Mouse (Mus musculus) granulocyte monocyte progenitor cell, adult 5-6 weeks (primary cell): ENCODE data around the gene Slc25a45. TPM values are rescaled to one million over a fixed set of nuclear protein-coding genes. Genes with fewer than 3 reads are reported as not detected.

Experiments used
- ATAC-seq: replicated peaks from 2 replicates; pipeline ENCODE4 v1.8.0; 2016; ENCODE audit warnings: mild to moderate bottlenecking, moderate TSS enrichment, inconsistent platforms; ENCODE audit not compliant: poor library complexity, severe bottlenecking
- total RNA-seq, 2 experiments: library from RNA; stranded (forward) in 1 of 2; stranded (reverse) in 1 of 2; fragments of 200-712, 200-1000 nt in 1 of 2; fragments of >200 nt in 1 of 2; fragmentation: Nextera tagmentation in 1 of 2; gene quantifications; 2 replicates each; pipeline ENCODE4 v1.2.3; 2014 to 2017

Slc25a45 gene
- total RNA-seq, 2 experiments from 2014 or later, result 35.5 to 44.5 TPM

DNA sequence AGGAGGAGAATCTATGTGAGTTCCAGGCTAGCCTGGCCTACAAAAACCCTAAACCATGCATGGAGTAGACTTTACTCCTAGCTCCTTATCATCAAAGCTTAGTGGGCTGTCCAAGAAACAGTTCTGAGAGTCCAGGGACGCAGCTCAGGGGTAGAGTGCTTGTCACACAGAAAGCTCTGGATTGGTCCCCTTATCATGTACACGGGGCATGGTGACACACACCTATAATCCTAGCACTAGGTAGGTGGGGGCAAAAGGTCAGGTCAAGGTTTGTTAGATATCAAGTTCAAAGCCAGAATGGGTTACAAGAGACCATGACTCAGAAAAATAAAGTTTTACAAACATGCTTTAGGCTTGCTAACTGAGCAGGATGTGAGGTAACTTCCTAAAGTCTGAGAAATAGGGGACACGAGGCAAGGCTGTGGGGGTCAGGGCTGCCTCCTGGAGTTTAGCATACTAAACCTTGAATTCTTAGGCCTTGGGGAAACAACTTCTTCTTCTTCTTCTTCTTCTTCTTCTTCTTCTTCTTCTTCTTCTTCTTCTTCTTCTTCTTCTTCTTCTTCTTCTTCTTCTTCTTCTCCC, 9.7 kb downstream of the Slc25a45 start:
- peak; percentile 50; the same call in 1 of the 2 replicates for ATAC-seq

DNA sequence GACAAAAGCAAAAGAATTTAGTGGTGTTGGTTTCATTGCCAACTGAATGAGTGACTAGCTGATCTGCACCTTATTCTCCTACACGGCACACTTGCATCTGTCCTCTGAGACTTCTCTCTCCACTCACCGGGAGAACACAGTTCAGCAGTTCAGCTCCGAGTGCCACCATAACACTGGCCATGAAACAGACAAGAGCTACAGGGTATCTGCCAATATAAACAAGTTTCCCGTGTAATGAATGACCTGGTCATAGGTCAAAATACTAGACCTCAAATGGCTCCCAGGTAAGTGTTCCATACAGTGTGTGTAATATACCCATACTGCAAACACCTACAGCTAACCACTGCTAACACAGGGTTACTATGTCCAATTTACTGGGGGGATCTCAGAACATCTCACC, 11.6 kb downstream of the Slc25a45 start:
- no peak for ATAC-seq

DNA sequence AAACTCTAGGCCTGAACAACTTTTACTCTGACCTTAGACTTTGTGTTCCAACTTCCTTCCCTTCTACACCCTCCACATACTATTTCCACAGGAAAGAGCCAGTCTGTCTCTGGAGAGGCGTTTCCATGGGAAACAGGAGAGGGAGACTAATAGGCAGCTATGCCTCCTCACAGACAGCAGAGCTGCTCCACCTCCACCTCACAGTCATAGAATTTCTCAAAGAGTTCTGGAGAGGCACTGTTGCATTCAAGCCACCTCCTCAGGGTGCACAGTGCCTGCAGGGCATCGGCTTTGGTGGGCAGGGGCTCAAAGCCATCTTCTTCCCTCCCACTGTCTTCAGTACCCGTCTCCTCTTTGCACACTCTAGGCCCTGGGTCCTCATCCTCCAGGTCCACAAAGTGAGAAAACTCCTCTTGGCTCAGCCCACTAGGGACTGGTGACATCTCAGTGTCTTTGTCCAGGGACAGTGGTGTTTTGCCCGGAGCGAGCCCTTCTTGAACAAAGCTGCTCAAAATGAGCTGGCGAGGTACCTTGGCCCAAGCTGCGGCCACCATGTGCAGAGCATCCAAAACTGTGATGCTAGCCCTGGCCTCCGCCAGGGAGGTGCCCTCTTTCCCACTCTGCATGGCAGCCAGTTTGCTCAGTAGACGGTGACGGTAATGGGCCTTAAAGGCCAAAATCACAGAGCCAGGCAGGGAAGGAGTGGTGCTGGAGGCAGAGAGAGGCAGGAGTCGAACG, 14.1 kb downstream of the Slc25a45 start:
- ATAC-seq, result no peak

DNA sequence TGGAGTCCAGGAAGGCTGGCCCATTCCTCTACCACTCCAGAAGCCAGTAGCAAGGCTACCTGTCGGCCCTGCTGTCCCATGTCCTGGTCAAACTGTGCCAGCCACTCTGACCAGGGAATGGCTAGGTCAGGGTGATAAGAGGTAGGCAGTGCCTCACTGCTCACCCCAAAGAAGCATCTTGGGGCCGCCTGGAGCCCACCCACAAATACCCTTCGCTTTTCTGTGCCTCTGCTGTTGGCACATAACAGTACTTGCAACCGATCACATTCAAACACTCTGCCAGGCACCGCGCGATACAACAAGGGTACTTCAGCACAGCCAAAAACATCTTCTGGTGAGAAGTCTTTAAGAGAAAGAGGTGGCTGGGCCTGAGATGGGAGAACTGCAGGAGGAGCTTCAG, 14.7 kb downstream of the Slc25a45 start:
- ATAC-seq, result no peak

DNA sequence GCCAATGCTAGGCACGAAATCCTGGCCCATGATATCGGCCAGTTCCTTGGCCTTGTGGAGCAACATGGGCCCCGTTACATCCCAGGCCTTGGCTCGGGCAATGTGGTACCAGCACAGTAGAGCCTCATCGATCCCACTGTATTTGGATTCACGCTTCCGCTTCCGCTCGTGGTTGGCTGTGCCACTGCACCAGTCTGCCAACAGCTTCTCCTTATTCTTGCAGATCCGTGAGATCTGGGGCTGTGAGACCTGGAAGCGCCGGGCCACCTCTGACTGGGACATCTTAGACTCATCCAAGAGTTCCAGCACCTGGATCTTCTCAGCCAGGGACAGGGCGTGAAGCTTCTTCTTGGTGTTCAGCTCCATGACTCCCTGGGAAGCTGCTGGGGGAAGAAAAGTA, 15.1 kb downstream of the Slc25a45 start:
- ATAC-seq, result no peak

DNA sequence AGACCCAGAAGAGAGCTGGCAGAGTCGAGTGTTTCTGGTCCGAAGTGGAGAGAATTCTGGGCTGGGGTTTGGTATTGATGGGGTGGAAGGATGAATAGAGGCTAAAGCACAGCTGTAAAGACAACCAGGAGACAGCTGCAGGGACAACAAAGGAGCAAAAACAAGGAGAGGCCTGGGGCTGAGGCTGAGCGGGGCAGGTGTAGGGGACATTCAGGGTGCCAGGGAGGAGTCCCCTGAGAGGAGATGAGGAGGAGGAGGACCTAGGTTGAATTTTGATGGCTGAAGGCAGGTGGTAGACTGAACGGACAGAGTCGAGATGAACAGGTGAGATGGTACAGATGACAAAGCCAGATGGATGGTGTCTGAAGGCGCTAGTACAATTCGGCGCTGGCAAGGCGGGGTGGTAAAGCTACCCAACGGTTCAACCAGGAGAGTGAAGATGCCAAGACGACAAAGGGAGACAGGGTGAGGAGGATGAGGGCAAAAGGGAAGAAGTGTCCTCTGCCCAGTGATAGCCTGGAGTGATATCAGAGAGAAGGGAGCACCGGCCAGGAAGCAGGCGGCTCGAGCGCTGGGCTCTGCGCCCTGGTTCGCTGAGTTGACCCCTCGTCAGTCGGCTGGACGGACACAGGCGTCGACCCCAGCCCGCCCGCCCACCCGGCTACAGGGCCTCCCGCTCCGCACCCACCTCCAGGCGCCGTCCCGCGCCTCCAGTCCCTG, 15.8 kb downstream of the Slc25a45 start:
- ATAC-seq, result 0 out of 2 replicates have a peak, but pooled peaks have one; percentile 1

DNA sequence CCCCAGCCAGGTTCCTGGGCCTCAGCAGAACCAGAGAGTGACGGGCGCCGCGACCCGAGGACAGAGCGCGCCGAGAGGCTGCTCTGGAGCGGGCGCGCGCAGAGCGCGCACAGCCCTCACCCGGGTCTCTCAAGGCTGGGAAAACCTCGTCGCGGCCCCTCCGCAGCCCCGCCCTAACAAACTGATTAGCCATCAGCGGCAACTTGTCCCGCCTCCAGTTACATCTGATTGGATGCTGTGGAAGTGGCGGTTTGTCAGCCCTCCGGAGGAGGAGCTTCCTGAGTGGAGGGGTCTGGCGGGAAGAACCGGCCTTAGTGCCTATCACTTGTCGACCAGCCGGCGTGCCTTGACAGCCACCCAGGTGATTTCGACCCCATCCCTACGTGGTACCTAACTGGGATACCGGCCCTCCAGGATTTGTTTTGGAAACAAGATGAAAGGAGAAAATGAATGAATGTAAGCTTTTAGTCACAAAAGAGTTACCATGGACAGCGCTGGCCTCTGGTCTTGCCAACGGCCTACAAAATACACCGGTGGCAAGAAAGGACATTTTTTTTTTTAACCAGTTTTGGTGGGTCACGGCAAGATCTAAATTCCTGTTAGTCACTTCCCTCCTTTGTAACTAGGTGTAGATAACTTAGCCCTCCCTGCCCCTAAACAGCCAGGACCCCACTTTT, 16.5 kb downstream of the Slc25a45 start, which contains the start of gene Tigd3:
Gene Tigd3 (minus strand): TSS at position 148 of the 677 bp plus-strand sequence.
- peak; percentile 96 for ATAC-seq

DNA sequence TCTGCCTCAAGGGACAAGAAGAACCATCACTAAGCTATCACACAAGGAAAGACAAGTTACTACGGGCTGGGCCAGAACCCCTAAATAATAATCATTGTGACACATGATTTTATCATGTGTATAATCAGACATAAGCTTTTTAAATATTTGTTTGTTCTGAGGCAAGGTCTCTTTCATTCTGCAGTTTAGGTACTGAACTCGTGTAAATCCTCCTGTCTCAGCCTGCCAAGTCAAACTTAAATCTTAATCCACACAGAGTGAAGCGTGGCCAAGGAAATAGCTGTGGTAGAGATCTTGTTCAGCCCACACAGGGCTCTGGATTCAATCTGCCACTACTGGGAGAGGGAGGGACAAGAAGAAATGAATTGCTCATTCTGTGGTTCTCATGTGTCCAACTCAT, 29.7 kb downstream of the Slc25a45 start:
- no peak for ATAC-seq

DNA sequence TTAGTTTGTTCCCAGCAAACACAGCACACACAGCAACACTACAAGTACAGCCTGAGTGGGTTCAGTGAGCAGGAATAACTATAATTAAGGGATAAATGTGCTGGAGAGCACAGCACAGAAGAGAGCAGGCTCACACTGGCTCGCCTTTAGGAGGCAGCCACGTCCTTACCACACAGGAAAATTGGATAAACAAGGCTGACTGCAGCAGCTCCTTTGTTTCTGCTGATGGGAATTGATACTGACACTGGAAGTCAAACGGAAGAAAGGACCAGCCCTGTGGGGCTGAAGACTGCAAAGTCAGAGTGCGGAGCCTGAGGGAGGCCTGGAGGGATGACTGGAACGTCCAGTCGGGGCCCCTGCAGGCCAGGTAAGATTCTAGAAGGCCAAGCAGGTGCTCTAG, 32.6 kb downstream of the Slc25a45 start:
- no peak for ATAC-seq

DNA sequence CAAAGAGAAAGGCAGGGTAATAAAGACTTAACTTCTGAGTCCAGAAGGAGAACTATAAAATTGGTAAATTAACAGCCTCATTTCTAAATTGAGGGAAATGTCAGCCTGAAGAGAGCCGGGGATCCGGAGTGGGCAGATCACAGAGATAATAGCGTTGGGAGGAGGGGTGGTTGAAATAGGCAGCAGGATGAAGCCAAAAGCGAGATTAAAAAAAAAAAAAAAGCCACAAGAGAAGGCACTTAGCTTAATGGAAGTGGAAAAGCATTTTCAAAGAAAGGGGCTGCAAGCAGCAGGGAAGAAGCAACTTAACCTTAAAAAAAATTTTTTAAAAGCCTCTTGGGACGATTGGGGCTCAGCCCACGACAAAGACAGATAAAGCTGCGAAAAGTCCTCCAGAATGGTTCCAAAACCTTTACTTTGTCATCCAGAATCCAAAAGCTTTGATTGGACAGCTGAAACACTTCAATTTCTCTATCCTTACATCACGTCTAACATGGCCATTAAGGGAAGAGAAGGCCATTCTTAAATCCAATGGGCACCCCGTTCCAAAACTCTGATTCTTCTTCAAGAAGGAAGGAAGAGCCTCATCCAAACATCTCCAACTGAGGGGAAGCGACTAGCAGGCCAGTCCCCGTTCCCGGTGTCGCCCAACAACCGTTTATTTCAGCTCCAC, 34.0 kb downstream of the Slc25a45 start:
- ATAC-seq, result no peak; the same call in 1 of the 2 replicates

DNA sequence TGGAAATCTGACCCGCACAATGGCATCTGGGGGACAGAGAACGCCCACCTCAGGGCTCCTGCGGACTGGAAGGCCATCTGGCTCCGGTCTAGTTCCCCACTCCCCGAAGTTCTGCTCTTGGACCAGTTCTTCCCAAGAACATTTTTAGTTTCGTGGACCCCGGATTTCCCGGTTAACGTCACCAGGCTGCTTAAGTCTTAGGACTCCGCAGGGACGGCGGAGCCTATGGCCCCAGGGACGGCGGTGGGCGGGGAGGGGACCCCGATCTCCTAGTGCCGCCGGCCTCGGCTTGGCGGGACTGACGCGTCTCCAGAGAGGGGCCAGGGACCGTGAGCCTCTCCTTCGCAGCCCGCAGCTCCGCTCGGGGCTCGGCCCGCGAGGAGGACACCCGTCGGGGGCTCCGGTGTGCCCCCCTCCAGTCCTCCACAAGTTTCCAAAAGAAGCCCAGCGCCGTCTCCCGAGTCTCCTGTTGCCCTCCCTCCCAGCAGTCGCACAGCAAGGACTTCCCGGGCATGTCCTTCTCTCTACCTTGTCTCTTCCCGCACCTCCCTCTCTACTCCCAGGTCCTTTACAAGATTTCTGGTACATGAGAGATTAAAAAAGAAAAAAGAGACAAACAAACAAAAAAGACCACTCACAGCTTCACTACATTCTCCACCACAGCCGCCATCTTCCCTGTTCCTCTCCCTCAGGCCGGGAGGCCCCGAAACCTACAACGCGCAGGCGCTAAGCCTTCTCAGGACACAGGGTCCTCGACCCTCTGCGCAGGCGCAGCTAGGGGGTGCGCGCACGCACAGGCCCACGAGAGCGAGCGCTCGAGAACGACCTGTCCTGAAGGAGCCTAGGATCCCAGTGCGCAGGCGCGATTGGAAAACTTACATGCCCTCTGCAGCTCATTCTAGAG, 34.7 kb downstream of the Slc25a45 start:
- ATAC-seq, result peak; percentile 90

DNA sequence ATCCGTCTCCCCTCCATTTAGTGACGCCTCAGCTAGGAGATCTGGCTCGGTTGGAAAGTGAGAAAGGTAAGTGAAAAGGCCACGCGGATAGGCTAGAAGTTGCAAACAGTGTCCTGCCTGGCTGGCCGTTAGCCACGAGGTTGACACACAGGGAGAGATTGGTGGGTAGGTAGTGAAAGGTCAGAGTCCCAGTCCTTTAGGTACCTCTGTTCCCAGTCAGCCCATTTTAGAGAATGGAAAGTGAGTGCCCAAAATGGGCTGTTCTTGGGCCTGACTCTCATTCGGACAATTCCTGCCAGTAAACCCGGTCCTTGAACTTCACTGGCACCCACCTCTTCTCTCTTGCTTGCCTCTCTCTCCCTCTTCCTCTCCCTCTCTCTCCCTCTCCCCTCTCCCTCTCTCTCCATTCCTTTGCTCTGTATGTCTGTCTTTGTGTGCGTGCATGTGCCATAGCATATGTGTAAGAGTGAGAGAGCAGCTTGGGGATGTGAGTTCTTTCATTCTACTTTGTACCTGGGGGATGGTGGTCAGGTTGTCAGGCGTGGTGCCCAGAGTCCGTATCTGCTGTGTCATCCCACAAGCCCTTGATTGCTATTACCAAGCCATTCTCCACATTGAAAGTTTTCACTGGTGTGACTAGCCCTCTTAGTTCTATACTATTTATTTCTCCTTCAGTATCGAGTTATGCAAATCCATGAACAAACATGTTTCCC, 35.6 kb downstream of the Slc25a45 start, which contains the start of gene Dpf2:
Gene Dpf2 (minus strand): TSS at position 4 of the 713 bp plus-strand sequence.
- peak; percentile 30; the same call in 1 of the 2 replicates for ATAC-seq

DNA sequence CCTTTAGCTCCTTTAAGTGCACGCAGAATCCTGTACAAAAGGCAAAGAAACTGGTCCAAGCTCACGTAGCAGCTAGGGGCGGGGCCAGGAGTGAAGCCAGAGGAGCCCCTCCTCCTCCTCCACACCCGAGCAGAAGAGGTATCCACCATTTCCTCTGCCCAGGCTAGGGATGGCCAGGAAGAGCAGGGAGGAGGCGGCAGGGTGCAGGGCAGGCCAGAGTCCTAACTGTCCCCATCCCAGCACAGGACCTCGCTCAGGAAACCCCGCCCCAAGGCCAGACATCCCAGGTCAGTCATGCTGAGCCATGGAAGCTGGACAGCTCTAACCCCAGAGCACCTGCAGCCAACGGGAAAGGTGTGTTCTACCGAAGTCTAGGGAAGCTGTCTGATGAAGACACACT, 44.1 kb downstream of the Slc25a45 start:
- ATAC-seq, result no peak

DNA sequence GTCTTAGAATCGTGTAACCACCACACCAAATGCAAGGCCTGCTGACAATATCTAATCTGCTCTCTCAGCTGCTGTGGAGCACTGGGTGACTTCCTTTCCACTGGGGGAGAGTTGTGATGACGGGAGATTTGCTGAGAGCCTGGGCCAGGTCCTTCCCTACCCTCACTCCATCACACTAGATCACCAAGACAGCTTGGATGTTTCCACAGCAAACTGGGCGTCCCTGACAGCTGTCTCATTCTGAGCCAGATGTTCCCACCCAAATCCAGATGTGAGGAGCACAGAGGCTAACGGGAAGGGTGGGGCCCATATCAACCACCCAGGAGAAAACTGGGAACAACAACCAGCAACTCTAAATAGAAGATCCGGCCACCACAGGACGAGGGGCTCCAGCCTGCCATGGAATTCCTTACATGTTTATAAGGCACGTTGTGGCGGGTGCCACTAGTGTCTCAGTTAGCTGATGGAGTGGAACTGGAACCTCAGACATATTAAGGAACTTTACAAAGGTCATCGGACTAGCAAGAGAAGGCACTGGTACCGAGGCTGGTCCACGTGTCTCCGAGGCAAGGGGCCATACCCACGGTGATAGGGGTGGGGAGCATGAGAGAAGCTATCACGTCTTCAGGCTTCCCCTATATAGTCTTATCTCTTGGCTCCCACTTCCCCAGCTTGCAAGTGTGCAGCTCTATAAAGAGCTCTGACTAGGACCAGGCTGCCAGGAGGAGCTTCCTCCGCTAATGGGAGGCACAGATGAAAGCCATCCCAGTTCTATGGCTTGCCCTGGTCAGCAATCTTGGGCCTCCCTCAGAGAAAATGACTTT, 44.7 kb downstream of the Slc25a45 start:
- no peak for ATAC-seq

DNA sequence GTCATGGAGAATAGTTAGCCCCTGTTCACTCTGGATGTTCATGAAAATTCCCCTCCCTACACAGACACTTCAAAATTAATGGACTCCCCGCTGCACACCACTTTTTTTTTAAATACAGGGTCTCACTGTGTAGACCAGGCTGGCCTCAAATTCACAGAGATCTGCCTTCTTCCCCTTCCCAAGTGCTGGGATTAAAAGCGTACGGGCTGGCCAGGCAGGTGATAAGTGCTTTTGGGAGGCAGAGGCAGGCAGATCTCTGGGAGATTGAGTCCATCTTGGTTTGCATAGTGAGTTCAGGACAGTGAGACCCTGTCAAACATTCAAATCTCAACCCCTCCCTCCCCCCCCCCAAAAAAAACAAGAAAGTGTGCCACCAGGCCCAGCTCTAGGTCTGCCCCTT, 45.4 kb downstream of the Slc25a45 start:
- ATAC-seq, result no peak

DNA sequence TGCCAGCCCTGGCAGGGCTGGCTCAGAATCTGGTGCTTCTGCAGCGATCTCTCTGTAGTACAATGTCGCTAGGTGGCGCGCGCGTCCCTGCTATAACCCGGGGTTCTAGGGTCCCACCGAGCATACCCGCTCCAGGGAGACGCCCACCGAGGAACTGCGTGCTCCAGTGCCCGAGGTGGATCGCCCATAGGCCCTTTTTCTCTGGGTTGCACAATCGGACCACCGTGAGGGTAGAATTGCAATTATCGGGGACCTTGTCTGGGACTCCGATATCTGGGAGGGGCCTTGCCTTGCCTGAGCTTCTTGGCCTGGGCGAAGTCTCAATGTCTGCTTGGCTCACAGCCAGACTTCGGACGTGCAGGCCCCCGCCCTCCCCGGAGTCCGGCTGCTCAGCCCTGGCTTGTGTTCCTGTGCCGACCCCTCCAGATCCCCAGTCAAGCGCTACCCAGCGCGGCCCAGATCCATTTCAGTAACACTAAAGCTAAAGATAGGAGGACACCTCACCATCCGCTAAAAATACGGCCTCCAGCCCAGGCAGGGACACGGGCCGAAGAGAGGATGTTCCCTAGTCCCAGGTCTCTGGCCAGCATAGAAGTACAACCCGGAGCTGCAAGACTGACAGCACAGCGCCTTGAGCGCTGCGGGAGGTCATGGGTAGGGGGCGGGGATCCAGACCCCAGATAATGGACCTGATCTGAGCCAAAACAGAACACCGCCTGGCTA, 46.5 kb downstream of the Slc25a45 start:
- ATAC-seq, result peak; percentile 84

DNA sequence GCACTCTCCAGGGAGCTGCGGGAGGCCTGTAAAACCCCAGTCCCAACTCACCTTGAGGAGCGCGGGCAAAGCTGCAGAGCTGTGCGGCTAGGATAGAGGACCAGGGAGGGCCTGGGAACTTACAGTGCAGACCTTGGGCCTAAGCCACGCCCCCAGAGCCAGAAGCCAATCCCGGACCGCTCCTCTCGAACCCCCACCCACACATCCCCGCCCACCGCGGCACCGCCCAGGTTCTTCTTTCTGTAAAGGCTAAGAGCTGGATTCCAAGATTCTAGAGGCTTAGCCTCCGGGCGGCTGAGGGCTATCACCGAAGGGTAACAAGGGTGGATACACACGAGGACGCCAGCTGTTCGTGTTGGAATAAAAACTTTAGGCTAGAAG, 47.1 kb downstream of the Slc25a45 start, which contains the start of gene Cdc42ep2:
Gene Cdc42ep2 (minus strand): TSS at position 104 of the 381 bp plus-strand sequence.
- ATAC-seq, result peak; percentile 88
